Comparison of ENCODE assay signal across 17 mouse cellular contexts in the genomic region with DNA sequence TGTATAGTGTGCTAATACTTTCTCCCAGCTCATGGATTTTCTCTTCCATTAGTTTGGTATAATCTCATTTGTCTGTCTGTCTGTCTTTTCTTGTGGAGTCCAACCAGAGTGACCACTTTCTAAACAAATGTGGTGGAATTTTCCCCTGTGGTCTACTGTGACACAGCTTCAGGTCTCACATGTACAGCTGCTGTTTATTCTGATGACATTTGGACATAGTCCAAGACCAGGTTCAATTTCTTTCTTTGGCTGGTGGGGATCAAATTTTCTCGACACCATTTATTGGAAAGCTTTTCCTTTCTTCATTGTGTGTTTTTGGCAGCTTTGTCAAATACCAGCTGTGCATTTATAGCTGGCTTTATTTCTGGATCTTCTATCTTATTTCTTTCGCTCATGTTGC.
"Had no signal": no experiment of that assay in that cellular context is flagged by ENCODE, and none has a peak within 500 bp of the region (broad histone marks: within the 10 kb centered on the region; RNA-seq: fewer than 3 reads in every experiment).

No protein-coding gene starts in this region.

- H3K27ac ChIP-seq: lung, embryonic 15.5 days; macrophage; midbrain, embryonic 13.5 days; midbrain, embryonic 15.5 days; neural tube, embryonic 12.5 days; stomach, embryonic 15.5 days; stomach, postnatal 0 days had no signal

- DNase-seq: lung, adult 2 months; lung, postnatal 14 days; lung, postnatal 36 days; right cerebral cortex, postnatal 14 days; thymus, adult 2 months; thymus, postnatal 14 days; thymus, postnatal 36 days had no signal

- H3K27me3 ChIP-seq: lung, embryonic 15.5 days; megakaryocyte, embryonic 14.5 days; midbrain, embryonic 13.5 days; midbrain, embryonic 15.5 days; neural tube, embryonic 12.5 days; stomach, embryonic 15.5 days had no signal

- H3K4me1 ChIP-seq: lung, embryonic 15.5 days; megakaryocyte, embryonic 14.5 days; midbrain, embryonic 13.5 days; midbrain, embryonic 15.5 days; neural tube, embryonic 12.5 days; stomach, embryonic 15.5 days had no signal

- ATAC-seq: lung, postnatal 0 days; midbrain, embryonic 13.5 days; midbrain, embryonic 15.5 days had no signal

- H3K36me3 ChIP-seq: lung, embryonic 15.5 days; midbrain, embryonic 13.5 days; midbrain, embryonic 15.5 days; neural tube, embryonic 12.5 days; stomach, embryonic 15.5 days had no signal

- H3K4me3 ChIP-seq: lung, embryonic 15.5 days; megakaryocyte, embryonic 14.5 days; midbrain, embryonic 13.5 days; midbrain, embryonic 15.5 days; neural tube, embryonic 12.5 days; stomach, embryonic 15.5 days had no signal

- H3K9me3 ChIP-seq: lung, embryonic 15.5 days; midbrain, embryonic 13.5 days; midbrain, embryonic 15.5 days; neural tube, embryonic 12.5 days; stomach, embryonic 15.5 days had no signal

- H3K4me2 ChIP-seq: lung, embryonic 15.5 days; midbrain, embryonic 11.5 days; midbrain, embryonic 13.5 days; midbrain, embryonic 15.5 days; neural tube, embryonic 12.5 days; stomach, embryonic 15.5 days had no signal

- H3K9ac ChIP-seq: lung, embryonic 15.5 days; midbrain, embryonic 13.5 days; midbrain, embryonic 15.5 days; neural tube, embryonic 12.5 days; stomach, embryonic 15.5 days had no signal
